Mouse (Mus musculus): ENCODE results near the gene Kptn.

Gene Kptn

DNA sequence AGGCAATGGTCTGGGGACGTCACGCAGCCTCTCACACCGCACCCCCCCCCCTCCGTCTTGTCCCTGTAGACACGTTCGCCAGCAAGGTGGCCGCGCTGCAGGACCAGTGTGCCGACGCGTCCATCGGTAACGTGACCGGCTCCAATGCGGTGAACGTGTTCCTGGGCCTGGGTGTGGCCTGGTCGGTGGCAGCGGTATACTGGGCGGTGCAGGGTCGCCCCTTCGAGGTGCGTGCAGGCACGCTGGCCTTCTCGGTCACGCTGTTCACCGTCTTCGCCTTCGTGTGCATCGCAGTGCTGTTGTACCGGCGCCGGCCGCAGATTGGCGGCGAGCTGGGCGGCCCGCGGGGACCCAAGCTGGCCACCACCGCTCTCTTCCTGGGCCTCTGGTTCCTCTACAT, 39.0 kb downstream of the Kptn start:
- no peak for DNase-seq (ENCODE audit: extremely low read depth, insufficient read length, low spot score)

- DNase-seq (ENCODE audit: extremely low read depth, insufficient read length, low spot score) = no peak
Observed at GRCm38 (mm10) chr7:16160702-16161101, 41.0 kb downstream of the Kptn start.

GRCm38 (mm10) chr7:16161302-16161701, 41.6 kb downstream of the Kptn start:
- DNase-seq (ENCODE audit: extremely low read depth, insufficient read length, low spot score) = no peak

- DNase-seq (ENCODE audit: extremely low read depth, insufficient read length, low spot score) = no peak
Observed at GRCm38 (mm10) chr7:16162036-16162435, 42.3 kb downstream of the Kptn start.

DNA sequence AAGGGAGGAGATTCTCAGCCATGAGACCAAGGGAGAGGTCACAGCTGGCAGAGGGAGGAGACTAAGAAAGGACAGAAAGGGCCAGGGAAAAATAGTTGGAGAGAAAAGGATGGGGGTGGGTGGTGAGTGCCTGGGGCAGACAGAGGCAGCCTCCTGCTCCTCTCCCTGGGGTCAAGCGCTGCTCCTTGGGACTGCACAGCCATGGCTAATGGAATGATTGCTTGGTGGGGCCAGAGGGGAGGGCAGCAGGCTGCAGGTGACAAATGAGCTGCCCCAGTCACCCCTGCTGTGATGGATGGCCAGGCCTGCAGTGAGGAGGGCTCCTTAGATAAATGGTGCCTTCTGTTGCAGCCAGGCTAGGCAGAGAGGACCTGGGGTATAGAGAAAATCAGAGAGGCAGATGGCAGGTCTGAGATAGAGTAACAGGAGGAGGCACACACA, 52.5 kb downstream of the Kptn start:
- DNase-seq (ENCODE audit: extremely low read depth, insufficient read length, low spot score) = no peak

GRCm38 (mm10) chr7:16172586-16173140, 53.0 kb downstream of the Kptn start:
- DNase-seq (ENCODE audit: extremely low read depth, insufficient read length, low spot score) = no peak

- DNase-seq (ENCODE audit: extremely low read depth, insufficient read length, low spot score) = no peak
Observed at GRCm38 (mm10) chr7:16173146-16173545, 53.5 kb downstream of the Kptn start.

- DNase-seq (ENCODE audit: extremely low read depth, insufficient read length, low spot score) = peak; percentile 65
Observed at GRCm38 (mm10) chr7:16174597-16175541, 55.2 kb downstream of the Kptn start, which contains the start of gene Meis3. Gene Meis3 (plus strand): TSS chr7:16175090.

DNA sequence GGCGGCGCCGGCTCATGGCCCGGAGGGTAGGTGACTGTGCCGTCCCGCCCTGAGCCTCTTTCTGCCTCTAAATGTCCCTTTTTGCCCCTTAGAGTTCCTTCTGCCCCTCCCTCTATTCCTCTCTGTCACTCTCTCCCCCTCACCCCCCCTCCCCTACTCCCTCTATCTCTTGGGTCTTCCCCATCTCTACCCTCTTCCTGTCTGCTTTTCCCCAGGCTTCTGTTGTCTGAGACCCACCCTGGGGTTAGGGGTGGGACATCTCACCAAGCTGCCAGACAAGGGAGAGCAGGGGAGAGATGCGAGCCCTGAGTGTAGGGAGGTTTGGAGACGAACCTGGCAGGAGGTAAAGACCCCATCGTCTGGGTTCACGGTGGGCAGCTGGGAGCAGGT, 55.8 kb downstream of the Kptn start:
- DNase-seq (ENCODE audit: extremely low read depth, insufficient read length, low spot score) = no peak
